Mouse (Mus musculus) T-helper 2 cell (primary cell): ENCODE results near the gene 1700012B07Rik.

Experiments
- in situ Hi-C: fragments of 300-600 bp; cut with MboI, MseI; formaldehyde crosslinking; loops from one replicate; pipeline ENCODE4 v1.15.1; 2025; ENCODE audit warnings: high pct_unique_total_duplicates

1700012B07Rik gene

GRCm38 (mm10) chr11:109827946-109828345, at the start of gene 1700012B07Rik:
1700012B07Rik (minus strand) TSS chr11:109828046.
- in situ Hi-C loops = no loop called here

- in situ Hi-C loops = no loop called here
Observed at GRCm38 (mm10) chr11:109876767-109877166, 48.9 kb upstream of the 1700012B07Rik start.

GRCm38 (mm10) chr11:109875834-109876233, 48.0 kb upstream of the 1700012B07Rik start:
- in situ Hi-C loops = no loop called here

GRCm38 (mm10) chr11:109875525-109875802, 47.6 kb upstream of the 1700012B07Rik start:
- in situ Hi-C loops = no loop called here

DNA sequence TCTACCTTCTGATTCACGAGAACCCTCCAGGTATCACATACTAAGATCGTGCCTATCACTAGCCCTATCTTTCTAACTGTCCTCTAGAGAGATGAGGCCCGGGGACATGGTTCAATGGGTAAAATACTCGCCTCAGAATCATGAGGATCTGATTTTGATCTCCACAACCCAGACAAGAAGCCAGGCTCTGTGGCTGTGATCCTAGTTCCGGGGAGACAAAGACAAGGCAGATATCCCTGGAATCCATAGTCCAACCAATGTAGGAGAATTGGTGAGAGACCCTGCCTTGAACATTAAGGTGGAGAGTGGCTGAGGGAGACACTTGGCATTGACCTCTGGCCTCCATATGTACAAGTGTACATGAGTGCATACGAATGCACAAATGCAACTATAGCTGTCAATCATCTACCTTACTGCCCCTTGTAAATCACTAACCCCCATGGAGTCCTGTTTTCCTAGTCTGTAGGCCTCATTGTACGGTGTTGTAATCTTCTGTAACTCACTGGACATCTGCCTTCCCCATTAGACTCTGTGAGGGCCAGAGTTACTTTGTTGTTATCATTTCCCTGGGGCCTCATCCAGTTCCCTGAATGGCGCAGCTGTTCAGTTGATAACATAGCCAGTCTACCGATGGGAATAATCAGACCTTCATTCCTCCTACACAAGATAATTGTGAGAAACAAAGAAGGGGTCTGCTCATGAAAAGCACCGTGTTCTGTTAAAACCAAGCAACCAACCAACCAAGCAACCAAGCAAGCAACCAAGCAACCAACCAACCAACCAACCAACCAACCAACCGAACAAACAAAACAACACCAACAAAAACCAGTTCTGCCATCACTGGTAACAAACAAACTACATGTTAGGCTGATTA, 47.0 kb upstream of the 1700012B07Rik start:
- in situ Hi-C loops = loop anchor here (25.0 kb wide), 1 partner anchor 563 kb away; no protein-coding TSS in a partner anchor

GRCm38 (mm10) chr11:109873852-109874610, 46.2 kb upstream of the 1700012B07Rik start:
- in situ Hi-C loops = loop anchor here (25.0 kb wide), 1 partner anchor 562 kb away; no protein-coding TSS in a partner anchor

- in situ Hi-C loops = loop anchor here (25.0 kb wide), 1 partner anchor 561 kb away; no protein-coding TSS in a partner anchor
Observed at GRCm38 (mm10) chr11:109873161-109873775, 45.4 kb upstream of the 1700012B07Rik start.

- in situ Hi-C loops = loop anchor here (25.0 kb wide), 1 partner anchor 560 kb away; no protein-coding TSS in a partner anchor
Observed at GRCm38 (mm10) chr11:109872674-109873073, 44.8 kb upstream of the 1700012B07Rik start.

GRCm38 (mm10) chr11:109872056-109872455, 44.2 kb upstream of the 1700012B07Rik start:
- in situ Hi-C loops = loop anchor here (25.0 kb wide), 1 partner anchor 560 kb away; no protein-coding TSS in a partner anchor

DNA sequence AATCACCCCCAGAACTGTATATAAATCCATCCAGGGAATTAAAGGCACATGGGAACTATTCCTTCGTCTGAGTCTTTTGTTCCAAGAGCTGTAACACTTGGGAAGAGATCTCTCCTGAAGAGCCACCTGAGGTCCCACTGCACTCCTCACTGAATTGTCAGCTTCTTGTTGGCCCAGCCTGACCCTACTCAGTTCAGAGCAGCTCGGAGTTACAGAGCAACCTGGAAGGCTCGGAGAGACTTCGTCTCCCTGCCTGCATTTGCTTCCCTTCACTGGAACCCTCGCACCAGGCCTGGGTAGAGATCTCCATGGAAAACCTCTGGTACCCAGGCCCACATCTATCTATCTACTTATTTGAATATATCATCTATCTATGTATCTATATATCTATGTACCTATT, 40.0 kb upstream of the 1700012B07Rik start:
- in situ Hi-C loops = loop anchor here (5.0 to 25.0 kb wide), 2 partner anchors 399 to 556 kb away; no protein-coding TSS in a partner anchor

- in situ Hi-C loops = loop anchor here (5.0 to 25.0 kb wide), 2 partner anchors 401 to 554 kb away; no protein-coding TSS in a partner anchor
Observed at GRCm38 (mm10) chr11:109866537-109867160, 38.8 kb upstream of the 1700012B07Rik start.

- in situ Hi-C loops = loop anchor here (5.0 to 25.0 kb wide), 2 partner anchors 402 to 553 kb away; no protein-coding TSS in a partner anchor
Observed at GRCm38 (mm10) chr11:109865526-109865925, 37.7 kb upstream of the 1700012B07Rik start.

DNA sequence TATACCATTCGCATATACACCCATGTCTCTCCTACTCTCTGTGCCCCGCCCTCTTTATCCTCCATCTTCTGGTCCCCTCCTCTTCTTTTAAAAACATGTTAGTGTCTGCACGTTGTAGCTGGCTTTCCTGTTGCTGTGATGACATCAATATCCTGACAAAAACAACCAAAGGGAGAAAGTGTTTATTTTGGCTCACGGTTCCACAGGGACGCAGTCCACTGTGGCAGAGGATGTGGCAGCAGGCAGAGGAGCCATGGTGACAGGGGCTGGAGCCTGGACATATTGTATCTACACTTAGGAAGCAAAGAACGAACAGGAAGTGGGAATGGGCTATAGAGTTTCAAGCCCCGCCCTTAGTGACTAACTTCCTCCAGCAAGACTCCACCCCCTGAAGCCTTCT, 36.1 kb upstream of the 1700012B07Rik start:
- in situ Hi-C loops = loop anchor here (5.0 to 25.0 kb wide), 2 partner anchors 192 to 552 kb away; no protein-coding TSS in a partner anchor

GRCm38 (mm10) chr11:109863194-109863746, 35.4 kb upstream of the 1700012B07Rik start:
- in situ Hi-C loops = loop anchor here (5.0 to 25.0 kb wide), 2 partner anchors 191 to 551 kb away; no protein-coding TSS in a partner anchor

DNA sequence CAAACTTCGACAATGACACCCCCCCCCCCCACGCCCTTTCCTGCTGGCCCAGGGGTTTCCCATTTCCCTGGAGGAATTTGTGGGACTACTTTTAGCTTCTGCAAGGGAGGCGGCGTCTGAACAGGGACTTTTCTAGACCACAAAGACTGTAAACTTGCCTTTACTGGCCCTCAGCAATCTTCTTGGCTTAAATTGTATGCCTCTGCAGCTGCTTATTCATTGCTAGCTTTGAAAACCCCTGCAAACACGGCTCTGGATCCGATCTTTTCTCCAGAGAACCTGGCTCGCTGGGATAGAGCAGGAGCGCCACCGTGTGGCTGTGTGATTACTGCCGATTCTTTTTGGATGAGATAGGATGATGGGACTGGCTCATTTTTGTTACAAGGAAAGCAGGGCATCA, 32.7 kb upstream of the 1700012B07Rik start:
- in situ Hi-C loops = loop anchor here (5.0 to 25.0 kb wide), 2 partner anchors 188 to 548 kb away; no protein-coding TSS in a partner anchor

DNA sequence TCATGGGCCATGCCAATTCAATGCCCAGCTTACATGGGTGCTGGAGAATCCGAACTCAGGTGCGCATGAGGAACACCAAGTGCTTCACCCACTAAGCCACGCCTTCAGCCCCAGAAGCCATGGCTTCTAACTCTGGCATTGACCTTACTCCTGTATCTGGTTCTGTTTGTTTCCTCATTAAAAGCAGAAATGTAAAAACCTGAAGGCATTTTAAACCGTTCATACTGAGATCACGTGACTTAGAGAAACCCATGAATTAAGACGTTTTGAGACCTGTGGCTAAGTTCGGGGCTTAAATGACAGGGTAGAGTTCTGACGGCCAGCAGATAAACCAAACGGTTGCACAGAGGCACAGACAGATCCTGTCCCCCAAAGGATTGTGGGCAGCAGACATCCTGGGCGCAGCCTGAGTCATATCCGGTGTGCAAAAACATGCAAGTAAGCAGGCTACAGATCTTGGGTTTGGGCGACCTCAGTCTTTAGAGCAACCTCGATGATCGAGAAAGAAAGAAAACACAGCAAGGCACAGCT, 32.2 kb upstream of the 1700012B07Rik start:
- in situ Hi-C loops = loop anchor here (5.0 to 25.0 kb wide), 3 partner anchors 188 to 548 kb away; no protein-coding TSS in a partner anchor

GRCm38 (mm10) chr11:109859441-109859840, 31.6 kb upstream of the 1700012B07Rik start:
- in situ Hi-C loops = loop anchor here (10.0 to 25.0 kb wide), 2 partner anchors 395 to 547 kb away; no protein-coding TSS in a partner anchor

DNA sequence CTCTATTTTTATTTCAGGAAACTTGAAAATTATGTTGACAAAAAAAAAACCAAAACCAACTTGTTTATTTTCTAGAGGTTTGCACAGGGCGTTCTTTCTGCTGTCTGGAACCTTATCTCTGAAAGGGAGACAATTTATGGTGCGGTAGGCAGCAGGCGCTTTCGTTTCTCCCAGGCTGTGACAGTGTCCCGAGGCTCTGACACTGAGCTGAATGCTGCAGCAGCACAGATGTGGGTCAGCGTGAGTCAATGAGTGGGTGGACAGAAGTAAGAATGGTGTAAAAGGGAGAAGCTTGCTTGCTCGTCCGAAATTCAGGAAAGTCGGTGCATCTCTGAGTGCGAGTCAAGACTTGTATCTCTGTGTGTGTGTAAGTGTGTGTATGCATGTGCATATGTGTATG, 29.2 kb upstream of the 1700012B07Rik start:
- in situ Hi-C loops = loop anchor here (10.0 to 25.0 kb wide), 2 partner anchors 392 to 545 kb away; no protein-coding TSS in a partner anchor

DNA sequence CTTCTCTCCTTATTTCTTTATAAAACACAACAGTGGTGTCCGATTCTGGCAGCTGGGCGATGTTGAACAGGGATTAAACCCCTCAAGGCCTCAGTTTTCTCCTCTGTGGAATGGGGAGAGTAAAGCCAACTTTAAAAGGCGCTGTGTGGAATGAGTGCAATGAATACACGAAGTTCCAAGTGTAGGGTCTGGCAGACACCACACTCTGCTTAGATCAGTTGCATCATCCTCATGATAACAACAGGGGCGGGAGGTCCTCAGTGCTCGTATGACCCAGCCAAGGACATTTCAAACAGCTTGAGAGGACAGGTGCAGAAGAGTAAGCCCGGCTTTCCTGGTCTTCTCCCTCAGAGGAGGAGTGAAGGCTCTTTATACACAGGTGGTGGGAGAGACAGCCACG, 26.2 kb upstream of the 1700012B07Rik start:
- in situ Hi-C loops = loop anchor here (10.0 to 25.0 kb wide), 2 partner anchors 389 to 542 kb away; no protein-coding TSS in a partner anchor
